Mouse (Mus musculus) embryo, embryonic 9.5 days (tissue): Measurements from ENCODE around the gene Wdcp.
"Not testable (repeated sequence)": the region's sequence is repeated elsewhere in the genome, so short reads cannot be mapped to it uniquely, and the experiment has no call there.

ENCODE experiments used
- DNase-seq: peaks from one replicate; pipeline ENCODE4 v3.0.0-alpha.2; 2017; ENCODE audit errors: extremely low spot score

Wdcp gene

DNA sequence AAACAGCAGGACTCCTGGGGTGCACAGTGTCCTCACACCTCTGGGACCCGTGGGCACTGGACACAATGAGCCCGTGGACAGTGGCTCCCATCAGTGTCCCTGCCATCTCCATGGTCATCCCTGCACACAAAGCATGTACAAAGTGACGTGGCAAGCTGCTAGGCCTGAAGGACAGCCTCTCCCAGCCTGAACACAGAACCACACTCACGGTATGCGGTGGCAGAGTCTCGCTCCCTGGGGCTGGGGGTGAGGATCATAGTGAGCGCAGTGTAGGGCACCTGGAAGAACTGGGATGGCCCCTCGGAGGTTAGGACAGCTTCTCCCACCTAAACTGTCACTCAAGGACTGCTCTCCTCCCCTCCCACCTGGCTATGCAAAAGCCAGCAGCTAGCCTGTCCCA is 25.8 kb downstream of the Wdcp start:
- no peak for DNase-seq

DNA sequence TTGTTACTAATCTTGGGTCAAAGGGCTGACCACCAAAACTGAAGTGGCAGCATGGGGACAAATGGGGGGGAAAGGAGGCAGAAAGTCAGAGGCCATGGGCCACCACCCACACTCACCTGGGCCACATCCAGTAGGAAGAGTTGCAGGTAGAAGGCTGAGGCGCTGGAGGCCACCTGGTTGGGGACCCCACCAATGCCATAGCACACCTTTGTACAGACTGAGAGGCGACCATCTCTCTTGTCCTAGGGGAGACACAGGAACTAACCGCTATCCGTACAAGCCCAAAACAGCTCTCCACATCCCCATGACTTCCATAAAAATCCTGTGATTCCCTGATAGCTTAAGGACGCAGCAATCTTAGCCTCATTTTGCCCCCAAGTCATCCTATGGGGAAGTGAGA is 28.2 kb downstream of the Wdcp start:
- no peak for DNase-seq

DNA sequence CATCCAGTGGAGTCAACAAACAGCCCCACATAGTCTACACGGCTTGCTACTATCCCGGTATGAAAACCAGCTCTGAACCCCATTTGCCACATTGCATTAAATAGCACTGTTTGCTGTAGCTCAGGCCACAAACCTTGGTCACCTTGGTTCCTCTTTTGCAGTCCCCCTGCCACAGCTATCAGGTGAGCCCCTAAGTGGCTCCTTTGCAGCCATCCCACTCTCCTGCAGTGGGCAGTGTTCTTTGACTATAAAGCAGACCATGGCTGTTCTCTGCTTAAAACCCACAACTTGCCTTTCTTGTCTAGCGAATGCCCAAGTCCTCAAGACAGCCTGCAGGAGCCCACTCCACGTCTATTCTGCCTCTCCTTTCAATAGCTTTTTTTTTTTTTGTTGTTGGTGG is 29.2 kb downstream of the Wdcp start:
- no peak for DNase-seq

DNA sequence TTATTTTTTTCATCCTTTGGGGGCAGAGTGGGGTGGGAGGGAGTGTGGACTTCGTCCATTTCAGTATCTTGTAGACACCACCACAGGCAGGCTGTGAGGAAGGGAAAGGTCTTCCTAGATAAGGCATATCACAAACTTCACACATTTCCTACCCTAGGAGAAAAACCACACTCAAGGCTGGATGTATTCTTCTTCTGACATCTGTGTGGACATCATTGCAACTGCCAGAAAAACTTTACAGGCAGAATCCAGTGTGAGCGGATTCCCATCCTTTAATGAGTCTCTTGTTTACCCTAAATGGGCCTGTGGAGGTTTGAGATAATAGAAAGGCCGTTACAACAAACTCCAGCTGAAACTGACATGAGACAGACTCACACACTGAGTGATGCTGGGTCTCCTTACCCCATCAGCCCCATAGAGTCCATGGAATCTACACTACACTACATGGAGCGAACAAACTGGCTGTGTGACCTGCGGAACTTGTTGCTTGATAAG is 29.9 kb downstream of the Wdcp start:
- no peak for DNase-seq

DNA sequence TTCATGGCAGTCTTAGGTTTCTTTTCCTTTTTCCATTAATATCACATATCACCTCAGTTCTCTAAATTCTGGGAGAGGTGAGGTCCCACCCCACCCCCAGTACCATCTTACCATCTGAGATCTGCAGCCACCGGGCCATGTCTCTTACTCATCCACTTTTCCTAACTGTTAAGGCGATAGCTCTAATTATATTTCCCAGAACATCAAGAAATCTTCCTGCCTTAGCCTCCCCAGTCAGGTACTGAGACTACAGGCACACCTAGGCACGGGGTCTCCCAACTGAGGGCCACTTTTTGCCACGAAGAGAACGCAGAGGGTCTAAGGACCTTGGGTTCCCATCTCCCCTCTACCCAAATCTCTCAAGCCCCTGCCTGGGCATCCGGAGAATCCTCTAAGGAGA is 30.4 kb downstream of the Wdcp start:
- DNase-seq, result no peak

DNA sequence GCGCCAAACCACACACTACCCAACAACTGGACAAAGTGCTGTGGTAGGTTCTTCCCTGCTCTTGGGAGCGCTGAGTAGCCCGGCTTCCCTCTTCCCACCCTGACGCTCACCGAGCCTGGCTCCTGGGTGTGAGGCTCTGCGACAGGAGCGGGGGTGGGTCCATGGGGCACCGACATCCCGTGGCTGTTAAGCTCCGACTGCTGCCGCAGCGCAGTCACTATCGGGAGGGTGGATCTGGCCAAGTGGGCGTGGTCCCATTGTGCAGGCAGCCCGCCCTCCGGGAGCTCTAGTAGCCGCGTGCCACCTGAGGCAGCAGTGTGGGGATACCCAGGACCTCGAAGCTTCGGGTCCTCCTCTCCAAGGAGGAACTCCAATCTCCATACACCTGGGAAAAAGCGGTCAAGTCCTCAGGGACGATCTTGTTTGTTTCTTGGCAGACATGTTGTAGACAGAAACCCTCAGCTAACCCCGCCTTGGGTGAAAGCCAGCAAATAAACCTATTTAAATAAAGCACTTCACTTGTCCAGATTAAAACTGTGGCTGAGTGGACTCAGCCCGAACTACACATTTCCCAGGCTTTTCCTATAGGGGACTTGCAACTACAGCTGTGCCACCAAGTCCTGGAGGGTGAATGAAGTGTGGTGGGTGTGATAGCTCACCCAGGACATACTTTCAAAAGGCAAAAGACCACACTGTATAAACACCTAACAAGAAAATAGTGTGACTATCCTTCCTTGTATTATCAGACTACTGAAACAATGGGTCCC is 31.2 kb downstream of the Wdcp start, which contains the start of gene Mfsd2b:
Gene Mfsd2b (minus strand): TSS at position 199 of the 767 bp plus-strand sequence.
- DNase-seq, result peak; percentile 73

DNA sequence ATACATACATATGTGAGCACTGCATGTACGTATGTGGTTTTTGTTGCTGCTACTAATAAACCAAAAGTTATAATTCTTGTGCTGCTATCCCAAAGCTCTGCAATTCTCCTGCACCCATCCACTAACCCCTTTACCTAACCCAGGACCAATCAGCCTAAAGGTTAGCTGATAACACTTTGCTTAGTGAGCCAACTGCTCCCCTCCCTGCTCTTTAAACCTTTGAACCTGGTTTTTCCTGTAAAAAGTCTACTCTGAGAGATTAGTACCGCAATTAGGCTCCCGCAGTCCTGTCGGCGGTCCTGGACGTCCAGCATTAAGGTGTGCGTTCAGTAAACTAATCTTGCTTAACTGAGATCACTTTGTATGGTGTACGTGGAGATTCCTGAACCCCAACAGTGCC is 32.5 kb downstream of the Wdcp start:
- DNase-seq, result no peak

DNA sequence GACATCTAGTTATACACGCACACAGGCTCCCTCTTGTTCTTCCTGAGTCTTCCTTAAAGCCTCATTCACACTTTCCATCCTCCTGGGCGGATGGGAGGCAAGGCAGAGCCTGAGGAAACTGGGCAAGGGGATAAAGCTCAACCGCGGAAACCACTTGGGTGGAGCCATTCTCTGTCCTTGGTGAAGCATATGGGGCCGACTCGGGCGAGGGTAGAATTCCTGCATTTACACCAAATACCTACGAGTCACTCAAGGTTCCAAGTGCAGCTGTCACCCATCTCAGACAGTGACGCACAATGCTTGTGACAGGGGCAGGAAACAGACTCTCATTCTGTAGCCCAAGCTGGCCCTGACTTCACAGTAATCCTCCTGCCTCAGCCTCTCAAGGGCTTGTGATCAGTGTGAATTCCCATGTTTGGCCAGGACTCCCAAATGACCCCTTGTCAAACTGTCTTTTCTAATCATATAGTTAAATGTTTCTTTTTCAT is 35.2 kb downstream of the Wdcp start:
- DNase-seq, result no peak

DNA sequence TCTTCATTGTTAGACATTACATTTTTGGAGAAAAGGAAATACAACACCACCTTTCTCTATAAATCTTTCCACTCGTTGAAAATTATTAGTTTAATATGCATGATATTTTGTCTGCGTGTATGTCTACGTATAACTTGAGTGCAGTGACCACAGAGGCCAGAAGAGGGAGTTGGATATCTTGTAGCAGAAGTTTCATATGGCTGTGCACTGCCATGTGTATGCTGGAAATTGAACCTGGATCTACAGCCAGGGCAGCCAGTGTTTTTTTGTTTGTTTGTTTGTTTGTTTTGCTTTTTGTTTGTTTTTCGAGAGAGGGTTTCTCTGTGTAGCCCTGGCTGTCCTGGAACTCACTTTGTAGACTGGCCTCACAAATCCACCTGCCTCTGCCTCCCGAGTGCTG is 35.9 kb downstream of the Wdcp start:
- no peak for DNase-seq

DNA sequence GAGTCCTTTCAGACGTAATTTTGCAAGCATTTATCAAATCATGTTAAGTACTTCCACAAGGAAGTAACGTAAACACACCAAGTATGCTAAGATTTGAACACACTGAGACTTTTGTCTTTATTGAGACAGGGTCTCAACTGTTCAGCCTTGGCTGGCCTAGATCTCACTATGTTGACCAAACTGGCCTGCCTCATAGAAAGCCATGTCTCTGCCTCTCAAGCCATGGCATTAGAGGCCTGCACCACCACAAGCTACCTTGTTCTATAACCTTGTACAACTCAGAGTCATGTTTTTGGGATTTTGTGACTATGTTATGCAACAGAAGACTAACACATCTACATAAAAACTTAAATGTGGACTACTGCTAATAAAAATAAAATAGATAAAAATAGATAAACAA is 39.0 kb downstream of the Wdcp start:
- no peak for DNase-seq

DNA sequence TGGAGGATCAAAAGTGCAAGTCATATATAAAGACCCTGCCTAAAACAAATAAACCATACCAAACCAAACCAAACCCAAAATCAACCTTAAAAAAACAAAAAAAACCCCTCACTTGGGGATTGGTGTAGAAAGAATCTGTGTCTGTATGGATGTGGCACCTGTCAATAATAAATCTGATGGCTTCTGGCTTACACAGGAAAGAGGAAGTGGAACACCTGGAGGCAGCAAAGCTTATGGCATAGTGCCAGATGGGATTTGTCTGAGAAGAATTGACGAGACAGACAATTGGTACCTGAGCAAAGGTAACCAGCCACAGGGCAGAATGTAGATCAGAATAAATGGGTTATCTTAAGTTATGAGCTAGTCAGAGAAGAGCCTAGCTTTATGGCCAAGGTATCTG is 42.0 kb downstream of the Wdcp start:
- no peak for DNase-seq

DNA sequence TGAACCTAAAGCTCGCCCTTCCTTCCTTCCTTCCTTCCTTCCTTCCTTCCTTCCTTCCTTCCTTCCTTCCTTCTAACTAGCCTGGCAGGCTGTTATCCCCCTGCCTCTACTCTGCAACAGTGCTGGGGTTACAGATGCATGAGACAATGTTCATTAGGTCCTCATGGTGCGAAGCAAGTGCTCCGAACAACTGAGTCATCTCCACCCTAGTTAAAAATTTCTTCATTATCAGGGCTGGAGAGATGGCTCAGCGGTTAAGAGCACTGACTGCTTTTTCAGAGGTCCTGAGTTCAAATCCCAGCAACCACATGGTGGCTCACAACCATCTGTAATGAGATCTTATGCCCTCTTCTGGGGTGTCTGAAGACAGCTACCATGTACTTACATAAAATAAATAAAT is 43.5 kb downstream of the Wdcp start:
- DNase-seq, result not testable (repeated sequence)

DNA sequence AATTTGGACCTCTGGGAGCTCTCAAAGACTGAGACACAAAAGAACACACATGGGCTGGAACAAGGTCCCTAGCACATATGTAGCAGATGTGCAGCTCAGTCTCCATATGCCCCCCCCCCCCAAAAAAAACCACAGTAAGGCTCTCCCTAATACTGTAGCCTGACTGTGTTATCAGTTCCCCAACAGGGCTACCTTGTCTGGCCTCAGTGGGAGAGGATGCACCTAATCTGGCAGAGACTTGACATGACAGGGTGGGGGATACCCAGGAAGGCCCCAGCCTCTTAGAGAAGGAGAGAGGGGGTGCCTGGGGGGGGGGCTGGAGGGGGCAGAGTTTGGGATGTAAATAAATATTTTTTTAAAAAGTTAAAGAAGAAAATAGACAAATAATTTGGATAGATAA is 45.6 kb downstream of the Wdcp start:
- no peak for DNase-seq

DNA sequence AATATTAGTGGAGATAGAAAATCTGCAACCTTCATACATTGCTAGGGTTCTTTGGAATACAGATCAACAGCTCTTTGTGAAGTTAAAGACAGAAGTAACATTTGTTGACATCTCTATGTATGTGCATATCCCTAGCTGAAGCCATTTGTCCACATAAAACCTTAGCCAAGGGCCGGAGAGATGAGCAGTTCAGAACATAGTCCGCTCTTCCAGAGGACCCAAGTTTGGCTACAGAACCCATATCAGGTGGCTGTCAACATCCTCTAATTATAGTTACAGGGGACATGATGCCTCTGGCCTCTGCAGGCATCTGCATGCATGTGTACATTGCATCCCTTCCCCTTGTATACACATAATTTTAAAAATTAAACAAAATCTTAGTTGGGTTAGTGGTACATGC is 46.1 kb downstream of the Wdcp start:
- no peak for DNase-seq

DNA sequence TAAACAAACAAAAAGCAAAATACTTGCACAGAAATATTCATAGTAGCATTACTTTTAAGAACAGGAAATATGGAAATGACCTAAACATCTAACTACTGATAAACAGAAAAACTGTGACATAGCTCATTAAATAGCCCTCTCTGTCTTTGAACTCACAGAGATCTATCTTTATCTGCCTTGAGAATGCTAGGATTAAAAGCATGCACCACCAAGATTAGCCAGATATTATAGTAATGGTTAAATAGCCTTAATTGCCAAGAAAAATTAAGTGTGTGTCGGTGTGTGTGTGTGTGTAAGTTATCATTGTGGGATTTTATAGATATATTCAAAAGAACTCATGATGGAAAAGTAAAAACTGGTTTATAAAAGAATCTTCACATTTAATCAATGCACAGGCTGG is 46.8 kb downstream of the Wdcp start:
- no peak for DNase-seq

DNA sequence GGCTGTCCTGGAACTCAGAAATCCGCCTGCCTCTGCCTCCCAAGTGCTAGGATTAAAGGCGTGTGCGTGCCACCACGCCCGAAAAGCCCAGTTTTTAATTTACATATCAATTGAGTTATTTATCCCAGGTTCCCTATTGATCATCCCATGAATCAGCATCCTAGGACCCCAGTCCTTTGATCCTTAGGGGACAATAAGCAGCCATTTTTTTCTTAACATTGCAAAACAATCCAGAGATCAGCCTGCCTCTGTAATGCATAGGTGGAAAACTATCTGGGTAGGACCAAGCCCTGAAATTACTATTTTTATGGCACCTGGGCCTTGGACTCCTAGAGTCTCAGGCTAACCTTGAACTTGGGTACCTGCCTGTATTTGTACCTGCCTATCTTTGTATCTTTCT is 54.9 kb downstream of the Wdcp start:
- DNase-seq, result no peak

DNA sequence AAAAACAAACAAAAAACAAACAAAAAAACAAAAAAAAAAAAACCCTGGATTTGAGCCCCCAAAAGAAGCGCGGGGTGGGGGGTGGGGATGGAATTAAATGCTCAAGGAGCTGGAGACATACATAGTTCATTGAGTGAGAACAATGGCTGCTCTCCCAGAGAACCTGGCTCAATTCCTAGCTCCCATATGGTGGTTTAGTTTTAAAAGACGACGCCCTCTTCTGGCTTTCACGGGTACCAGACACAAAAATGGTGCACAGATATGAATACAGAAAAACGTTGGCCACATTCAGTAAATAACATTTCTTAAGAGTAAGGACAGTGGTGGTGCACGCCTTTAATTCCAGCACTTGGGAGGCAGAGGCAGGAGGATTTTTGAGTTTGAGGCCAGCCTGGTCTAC is 62.8 kb downstream of the Wdcp start:
- no peak for DNase-seq

DNA sequence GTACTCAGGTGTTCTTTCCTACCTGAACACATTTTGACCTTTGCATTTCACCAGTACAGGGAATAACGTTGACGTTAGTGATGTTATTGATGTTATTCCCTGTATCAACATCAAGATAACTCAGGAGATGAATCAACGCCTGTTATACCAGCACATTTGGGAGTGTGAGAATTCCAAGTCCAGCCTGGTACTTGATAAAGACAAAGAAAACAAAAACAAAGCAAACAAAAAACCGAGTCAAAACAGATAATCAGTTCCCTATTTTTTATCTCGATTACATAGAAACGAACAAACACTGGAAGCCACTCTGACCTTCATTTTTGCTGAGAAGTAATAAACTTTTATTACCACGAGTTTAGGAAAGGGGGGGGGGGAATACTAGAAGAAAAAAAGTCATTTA is 63.4 kb downstream of the Wdcp start:
- DNase-seq, result no peak

DNA sequence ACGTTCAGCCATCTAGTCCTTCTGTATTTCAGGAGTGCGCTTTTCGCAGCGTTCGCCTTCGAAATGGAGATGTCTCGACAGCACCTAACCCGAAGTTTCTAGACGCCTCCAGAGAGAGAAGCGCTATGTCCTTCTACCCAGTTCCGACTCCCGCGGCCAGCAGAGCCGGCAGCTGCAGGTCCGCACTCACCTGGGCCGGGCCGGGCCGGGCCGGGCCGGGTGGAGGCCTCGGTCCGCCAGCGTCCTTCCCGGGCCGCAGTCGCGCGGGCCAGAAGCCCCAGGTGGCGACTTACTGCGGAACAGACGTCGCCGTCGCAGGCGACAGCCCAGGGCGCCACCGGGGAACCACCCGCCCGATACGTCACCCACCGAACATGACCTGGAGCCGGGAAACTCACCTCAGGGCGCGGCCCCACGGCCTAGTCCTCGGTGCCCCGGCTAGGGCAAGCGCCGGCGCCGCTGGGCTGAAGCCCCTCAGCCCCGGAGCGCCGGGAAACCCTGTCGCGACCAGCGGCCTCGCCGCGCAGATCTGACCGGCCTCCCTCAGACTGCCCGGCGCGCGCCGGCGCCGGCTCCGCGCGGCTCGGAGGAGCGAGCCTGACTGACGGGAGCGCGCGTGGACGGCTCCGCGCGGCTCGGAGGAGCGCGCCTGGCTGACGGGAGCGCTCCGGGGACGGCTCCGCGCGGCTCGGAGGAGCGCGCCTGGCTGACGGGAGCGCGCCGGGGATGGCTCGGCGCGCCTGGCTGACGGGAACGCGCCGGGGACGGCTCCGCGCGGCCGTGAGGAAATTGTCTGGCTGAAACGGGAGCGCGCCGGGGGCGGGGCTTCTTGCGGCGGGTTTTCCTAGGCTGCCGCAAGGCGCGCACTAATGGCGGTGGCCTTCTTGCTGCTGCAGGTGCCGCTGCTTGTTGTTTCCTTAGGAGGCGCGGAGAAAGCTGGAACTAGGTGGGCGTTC is 64.1 kb downstream of the Wdcp start, which contains the start of gene Ubxn2a:
Gene Ubxn2a (minus strand): TSS at position 755 of the 956 bp plus-strand sequence.
- peak; percentile 90 for DNase-seq

DNA sequence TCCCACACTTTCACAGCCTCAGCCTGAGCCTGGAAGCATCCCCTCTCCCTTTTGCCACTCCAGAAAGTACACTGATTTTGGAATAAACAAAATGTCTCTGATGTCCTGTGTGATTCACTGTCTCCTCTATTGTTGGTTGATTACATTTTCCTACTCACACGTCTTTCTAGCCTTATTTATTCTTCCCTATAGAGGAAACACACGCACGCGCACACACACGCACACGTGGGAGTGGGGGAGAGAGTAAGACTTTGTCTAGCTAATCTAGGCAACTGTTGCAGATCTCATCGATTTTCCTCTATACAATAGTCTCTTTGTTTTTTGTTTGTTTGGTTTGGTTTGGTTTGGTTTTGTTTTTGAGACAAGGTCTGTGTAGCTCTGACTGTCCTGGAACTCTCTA is 65.3 kb downstream of the Wdcp start:
- no peak for DNase-seq
